Mouse (Mus musculus) ovary, postnatal 10 days (tissue): ENCODE results near the gene Fabp1.

ENCODE experiments used
- DNase-seq: peaks from one replicate; pipeline ENCODE4 v3.0.0; 2022; ENCODE audit warnings: low spot score

Gene Fabp1

DNA sequence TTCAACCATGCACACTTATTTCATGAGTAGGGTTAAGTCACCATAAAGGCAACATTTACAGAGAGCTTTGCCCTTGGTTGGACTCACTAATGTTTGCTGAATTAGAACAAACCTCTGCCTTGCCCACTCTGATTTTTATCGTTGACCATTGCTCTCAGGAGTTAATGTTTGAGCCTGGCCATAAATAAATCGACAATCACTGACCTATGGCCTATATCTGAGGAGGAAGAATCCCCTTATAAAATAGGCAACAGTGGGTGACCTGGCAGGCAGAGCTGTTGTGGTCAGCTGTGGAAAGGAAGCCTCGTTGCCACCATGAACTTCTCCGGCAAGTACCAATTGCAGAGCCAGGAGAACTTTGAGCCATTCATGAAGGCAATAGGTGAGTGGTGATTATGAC, at the start of gene Fabp1:
Fabp1 (plus strand) TSS at position 216 of the 400 bp plus-strand sequence.
- DNase-seq = no peak

DNA sequence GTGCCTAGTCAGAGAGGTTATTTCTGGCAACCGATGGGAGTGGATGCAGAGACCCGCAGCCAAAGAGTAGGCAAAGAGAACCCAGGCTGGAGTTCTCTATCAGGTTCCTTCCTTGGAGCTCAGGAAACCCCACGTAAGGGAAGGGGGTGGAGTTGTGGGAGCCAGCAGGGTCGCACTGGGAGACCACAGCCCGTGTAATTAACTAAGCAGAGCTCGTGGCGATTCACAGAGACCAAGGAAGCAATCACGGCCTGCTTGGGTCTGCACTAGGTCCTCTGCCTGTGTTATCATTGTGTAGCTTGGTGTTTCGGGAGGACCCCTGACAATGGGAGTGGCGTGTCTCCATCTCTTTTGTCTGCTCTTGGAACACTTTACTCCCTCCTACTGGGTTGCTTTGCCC, 48.5 kb upstream of the Fabp1 start:
- no peak for DNase-seq

DNA sequence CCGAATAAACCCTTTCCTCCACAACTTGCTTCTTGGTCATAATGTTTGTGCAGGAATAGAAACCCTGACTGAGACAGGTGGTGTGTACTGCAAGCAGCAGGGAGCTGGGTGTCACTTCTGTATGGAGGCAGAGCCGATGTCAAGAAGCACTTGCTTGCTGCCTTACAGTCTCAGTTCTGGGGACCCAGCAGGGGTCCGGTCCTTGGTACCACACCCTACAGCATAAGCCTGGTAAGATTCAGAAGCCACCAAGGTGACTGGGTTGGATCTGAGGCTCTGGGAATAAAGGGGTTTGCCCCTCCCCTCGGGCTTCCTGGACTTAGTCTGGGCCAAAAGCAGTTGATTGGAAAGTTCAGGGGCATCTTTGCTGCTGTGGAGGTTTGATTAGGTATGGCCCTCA, 46.1 kb upstream of the Fabp1 start:
- no peak for DNase-seq

DNA sequence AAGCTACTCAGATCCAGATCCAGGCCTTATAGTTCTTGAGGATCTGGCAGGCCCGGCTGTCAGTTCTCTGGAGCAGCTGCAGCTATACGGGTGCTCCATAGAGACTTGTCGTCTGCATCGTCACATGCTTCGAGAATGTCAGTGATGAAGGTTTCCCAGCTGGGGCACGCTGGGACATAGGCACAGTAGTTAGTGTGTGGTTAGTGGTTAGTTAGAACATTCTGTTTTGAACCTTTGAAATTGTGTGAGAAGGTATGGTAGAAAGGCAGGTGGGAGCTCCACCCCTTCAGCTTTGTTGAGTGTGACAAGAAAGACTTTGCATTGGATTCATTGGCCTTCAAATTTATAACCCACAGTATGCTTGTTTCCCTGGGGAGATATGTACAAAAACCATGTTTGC, 44.8 kb upstream of the Fabp1 start:
- DNase-seq = no peak

DNA sequence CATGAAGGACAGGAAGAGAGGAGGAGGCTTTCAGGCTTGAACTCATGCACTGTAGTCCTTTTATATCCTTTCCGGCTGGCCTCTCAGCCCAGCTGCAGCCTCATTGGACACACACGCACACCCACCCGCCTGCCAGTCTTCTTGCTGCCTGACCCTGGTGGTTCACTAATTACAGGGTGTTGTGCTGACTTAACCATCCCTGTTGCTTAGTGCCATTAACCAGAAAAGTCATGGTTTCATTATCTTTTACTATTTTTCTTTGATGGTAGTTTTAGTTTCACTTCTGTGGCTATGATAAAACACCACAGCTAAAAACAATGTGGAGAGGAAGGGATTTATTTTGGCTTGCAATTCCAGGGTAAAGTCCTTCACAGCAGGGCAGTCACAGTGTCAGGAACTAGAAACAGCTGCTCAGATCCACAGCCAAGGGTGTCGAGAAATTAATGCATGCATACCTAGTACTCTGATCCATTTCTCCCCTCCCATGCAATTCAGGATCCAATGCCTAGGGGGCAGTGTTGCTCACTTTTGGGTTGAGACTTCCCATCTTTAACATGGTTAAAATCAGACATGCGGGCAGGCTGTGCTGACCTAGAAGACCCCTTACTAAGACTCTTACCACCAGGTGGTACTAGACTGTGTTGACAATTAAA, 42.8 kb upstream of the Fabp1 start:
- DNase-seq = no peak

DNA sequence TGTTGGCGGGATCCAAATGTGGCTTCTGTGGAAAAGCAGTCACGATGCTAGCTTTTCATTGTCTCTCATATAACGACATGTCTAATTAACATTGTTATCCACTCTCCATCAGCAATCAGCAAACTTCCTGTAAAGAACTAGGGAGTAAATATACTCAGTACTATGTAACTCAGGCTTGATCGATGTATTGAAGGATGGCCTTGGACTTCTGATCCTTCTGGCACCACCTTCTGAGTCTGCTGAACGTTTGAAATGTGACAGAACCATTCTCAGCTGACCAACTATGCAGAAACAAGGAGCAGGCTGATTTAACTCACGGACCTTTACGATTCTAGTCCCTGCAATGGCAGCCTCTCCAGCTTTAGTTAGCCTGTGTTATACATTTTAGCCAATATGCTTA, 38.3 kb upstream of the Fabp1 start:
- no peak for DNase-seq

DNA sequence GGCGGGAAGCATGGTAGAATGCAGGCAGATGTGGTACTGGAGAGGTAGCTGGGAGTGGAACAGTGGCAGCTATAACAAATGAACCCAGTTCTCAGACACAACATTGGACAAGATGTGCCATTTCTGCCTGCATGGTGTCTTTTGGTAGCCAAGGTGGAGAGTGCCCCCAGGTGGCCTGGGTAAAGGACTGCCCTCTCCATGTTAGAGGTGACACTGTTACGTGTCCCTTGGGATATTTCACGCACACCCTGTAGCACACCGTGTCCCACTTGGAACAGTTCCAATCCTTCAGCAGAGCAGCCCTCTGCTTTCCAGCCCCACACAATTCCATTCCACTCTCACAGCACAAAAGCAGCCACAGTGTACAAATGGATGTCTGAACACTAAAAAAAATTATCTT, 37.4 kb upstream of the Fabp1 start:
- no peak for DNase-seq

DNA sequence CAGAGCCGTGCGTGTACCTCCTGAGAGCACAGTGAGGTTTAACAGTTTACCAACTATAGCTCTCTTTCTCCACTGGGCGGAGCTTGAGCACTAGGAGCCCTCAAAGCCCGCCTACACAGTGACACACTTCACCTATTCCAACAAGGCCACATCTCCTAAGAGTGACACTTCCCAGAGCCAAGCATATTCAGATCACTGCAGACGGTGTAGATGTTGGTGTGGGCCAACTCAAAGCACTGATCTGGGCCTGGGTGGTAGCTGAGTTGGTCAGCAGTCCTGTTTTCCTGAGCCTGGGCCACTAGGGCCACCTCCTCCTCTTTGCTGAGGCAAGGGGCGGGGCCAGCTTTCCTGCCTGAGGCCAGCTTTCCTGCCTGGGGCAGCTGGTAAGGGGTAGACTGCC, 35.2 kb upstream of the Fabp1 start:
- no peak for DNase-seq

DNA sequence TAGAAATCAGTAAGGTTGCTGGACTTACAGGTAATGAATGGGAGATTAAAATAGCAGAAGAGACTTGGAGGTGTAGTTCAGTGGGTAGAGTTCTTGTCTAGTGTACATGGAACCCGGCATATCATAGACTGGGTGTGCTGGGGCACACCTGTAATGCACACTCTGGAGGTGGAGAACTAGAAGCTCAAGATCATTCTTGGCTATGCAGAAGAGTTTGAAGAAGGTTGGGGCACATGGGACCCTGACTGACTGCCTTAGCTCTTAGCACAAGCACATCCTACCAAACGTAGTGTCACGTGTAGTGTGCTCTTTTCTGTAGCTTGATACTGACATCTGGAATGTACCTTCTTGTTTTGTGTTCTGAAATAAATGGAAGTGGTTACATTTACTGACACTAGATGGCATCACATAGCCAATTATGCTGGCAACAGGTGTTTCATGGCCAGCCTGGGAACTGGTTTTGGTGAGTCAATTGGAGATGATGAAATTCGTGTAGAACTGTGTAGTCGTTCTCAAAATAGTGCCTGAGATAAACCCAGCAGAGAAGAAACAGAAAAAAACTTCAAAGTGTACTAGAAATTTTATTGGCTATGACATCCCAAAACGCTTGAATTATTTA, 33.0 kb upstream of the Fabp1 start:
- no peak for DNase-seq

DNA sequence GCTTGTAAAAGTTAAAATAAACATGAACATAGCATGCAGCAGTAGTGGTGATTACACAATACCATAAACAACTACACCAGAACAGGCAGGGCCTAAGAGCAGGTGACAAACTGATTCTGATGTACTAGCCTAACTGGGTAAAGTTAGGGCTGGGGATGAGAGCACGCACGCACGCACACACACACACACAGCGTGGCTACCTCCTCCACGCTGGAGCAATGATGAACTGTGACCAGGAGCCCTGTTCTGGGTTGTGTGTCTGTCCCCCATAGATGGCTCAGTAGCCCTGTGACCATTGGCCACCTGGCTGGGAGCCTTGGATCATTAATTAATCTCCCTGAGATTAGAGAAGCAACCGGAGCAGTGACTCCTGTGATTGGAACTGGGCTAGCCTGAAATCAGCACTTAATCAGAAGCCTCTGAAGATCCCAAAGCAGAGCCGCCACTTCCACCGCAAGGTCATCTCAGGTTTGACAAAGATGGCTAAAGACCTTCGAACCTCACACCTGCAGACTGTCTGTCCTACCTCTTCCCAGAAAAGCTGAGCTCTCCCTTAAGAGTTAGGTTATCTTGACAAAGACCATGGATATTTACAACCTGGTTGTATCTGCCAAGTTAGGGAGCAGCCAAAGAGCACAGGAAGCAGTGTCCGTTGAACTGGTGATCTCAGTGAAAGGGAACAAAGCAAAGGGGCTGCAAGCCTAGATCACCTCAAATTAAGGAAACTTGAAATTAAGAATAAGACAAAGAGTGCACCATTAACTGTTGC, 26.6 kb upstream of the Fabp1 start:
- no peak for DNase-seq

DNA sequence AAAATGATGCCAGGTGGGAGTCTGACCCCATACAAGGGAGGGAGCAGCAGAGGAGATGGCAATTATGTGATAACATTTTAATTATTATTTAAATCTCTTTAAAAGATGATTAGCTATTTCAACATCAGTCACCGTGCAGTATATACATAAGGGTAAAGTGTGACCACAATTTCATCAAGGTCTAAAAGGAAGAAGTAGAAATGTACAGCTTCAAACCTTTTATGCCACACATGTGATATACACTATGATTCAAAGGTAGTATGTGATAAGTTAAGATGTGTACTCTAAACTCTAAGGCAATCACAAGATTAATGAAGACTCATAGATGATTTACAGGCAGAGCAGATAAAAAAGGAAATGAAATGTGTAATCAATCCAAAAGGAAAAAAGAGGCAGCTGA, 19.0 kb upstream of the Fabp1 start:
- DNase-seq = no peak

DNA sequence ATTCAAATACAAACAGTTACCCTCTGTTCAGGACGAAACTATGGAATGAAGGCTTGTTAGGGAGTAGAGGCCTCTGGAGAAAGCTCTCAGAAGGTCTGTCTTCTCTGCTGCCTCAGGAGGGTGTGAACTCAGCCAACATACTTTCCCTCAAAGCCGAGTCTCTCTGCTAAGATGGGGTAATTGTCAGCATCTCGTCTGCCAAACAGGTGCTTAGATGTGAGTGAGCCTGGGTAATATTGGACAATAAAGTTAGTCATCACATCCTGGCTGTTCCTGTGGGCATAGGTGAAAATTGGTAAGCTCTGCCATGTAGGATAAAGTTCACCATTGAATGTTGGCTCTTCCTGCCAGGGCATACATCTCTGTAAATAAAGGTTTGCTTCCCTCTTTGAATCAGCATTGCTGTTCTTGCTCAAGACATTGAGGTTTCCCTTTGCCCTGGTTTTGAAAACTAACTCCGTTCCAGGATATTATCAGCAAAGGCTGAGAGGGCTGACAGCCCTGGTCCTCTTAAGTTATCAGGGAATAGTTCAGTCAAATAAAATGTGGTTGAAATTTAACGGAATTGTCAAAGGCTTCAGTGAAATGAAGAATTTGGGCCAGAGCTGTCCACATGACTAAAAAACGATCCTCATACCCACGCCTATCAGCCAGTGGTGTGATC, 14.6 kb upstream of the Fabp1 start:
- no peak for DNase-seq

DNA sequence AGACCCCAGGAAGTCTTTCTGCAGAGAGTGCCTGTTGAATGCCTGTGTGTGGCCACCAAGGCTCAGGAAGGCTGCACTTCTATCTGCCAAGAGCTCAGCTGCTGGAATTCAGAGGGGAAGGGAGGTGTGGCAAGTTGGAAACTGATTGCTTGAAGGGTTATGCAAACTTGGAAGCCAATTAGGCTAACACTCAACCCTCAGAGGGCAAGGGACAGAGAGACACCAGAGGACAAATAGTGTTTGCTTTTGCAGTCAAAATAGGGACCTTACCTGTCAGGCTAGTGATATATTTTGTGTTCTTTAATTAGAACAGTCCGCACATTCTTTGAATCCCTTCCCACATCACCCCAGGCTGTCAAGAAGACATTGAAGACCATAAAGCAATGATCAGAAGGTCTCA, 10.0 kb upstream of the Fabp1 start:
- no peak for DNase-seq

DNA sequence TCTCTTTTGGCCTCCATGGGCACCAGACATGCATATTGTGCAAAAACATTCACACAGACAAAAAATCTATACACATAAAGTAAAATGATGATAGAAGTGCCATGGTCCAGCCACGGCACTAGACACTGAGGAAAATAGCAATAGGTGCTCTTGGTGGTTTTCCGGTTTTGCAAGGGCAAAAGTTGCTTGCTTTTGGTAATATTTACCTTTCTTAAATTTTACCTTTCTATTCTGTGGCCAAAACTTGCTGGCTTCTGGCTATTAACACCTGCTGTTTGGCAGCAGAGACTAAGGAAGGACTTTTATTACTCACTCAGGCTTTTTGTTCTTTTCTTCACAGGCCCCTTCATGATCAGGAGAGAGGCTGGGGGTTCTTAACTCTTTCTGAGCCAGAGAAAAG, 9.1 kb upstream of the Fabp1 start:
- DNase-seq = no peak

DNA sequence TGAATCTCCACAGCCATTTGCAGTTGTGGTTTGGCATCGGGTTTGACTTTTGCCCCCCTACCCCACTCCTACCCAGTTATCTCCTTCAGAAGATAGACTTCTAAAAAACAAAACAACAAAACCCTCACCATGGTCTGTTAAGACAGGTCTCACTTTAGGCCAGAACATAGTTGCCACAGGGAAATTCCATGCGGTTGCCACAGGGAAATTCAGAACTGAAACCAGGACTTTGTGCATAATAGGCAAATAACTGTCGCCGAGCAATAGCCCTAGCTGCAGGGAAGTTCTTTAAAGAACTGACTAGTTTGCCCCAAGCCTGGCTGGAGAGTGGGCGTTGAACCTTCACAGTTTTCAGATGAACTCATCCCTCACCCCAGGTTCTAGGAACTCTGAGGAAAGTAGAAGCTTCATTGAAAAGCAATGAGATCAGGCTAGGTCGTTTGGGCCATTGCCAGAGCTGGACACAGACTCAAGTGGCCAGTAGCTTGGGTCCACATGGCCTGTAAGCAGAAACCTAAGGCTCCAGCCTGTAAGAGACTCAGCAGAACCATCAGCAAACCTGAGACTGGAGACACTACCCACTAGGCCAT, 6.4 kb upstream of the Fabp1 start:
- no peak for DNase-seq

DNA sequence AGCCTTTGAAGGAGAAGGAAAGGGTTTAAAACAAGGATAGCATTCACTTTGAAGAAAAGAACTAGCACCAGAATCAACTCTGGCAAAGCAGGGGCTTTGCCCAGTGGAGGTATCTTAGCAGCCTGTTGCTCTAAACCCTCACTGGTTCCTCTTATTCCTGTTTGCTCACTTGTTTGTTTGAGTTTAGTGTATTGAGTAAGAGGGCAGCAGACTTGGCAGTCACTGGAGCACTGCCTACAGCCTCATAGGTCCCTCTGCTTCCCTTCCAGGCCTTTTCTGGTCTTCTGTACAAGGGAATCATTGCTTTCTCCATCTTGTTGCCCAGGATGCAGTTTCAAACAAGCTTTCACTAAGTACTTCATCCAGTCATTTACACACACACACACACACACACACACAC, 3.5 kb upstream of the Fabp1 start:
- DNase-seq = no peak

DNA sequence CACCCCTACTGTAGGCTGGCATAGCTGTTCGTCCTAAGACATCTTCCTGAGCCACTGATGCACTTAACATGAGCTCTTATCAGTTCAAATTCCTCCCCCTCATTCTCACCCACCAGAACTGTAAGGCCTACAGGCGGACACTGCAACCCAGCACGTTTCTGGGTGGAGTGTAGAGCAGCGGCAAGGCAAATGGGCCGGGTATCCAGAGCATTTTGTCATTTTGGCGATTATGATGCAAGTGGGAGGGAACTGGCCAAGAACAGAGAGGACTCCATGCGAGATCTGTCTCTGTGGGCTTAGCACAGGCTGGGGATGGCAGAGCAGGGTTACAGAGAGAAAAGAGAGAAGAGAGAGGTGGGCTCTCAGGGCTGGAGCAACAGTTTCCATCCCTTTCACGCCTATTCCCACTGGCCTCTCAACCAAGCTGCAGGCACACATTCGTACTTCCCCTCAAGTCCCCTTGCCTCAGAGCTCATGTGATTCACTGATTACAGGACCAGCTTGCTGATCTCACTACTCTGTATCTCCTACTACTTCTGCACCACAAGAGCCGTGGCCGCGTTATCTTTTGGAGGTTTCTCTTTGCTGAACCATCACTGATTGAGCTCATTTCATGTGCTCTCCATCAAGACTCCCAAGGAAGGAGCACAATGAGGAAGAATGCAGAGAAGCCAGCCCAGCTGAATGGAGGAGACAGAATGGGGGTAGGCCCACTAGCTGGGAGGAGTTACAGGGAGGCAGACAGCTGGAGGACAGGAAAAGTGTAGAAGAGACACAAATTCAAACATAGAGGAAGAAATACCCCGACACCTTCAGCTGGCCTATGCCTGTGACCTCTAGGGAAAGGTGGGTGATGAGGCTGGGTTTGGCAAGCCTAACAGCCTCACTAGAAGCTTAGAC, 1.7 kb upstream of the Fabp1 start:
- DNase-seq = no peak

DNA sequence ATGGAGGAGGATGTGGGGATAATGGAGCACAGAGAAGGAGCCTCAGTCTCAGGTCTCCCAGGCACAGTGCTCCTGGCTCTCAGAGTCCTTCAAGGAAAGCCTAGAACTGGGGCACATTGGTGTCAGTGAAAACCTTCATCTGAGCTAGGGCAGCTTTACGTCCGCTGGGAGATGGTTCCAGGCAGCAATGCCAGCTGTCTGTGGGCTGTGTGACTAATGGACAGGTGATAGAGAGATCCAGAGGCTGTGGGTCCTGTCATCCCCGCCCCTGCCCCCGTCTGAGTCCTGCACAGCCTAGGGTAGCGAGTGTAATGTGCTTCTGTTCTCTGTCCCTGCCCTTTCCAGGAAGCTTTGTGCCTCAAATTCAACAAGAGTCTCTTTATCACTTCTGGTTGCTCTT, 2.3 kb downstream of the Fabp1 start:
- no peak for DNase-seq

DNA sequence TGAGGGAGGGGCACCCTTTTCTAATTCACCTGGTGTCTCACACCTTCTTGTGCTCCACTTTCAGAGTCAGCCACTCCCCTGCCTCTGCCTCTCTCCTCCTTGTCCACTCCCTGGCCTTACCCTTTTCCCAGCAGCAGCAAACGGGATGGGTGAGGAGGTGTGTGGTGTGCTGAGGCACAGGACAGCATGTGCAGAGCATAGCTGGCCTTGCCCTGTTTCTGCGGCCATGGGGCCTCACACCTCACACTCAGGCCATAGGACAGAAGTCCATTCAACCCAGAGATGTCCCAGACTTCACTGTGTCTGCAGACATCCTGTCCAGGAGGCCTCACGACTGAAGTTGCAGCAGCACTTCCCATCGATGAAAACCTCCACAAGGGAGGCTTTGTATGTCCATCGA, 4.0 kb downstream of the Fabp1 start:
- no peak for DNase-seq

DNA sequence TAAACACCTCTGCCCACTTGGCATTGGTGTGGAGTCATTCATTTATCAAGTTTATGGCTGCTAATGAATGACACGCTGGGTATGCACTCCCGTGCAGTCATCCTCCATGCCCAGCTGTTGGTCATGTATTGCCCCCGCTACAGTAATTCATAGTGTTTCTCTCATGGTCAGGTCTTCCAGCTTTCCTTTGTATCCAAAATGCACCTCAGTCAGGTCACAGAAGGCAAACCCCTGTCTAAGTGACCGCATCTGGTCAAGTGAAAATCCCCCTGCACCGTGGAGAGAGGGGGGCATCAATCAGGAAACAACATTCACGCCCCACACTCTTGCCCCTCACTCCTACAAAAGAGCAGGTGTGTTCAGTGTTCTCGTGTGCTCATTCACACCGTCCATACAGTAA, 4.5 kb downstream of the Fabp1 start:
- no peak for DNase-seq

DNA sequence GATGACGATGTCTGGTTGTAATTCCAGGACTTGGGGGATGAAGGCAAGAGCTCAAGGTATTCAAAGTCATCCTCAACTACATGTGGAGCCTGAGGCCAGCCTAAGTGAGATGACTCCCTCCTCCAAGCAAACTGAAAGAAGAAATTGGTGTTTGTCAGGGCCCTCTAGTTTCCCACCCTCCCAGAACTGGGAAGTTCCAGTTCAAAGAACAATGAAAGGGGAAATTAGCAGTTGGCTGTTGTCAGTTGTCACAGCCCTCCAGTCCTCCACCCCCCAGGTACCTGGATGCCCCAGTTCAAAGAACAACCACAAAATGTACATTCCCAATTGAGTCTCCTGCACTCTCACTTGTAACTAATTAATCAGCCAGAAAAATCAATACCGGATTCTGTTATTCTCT, 9.1 kb downstream of the Fabp1 start:
- DNase-seq = no peak

DNA sequence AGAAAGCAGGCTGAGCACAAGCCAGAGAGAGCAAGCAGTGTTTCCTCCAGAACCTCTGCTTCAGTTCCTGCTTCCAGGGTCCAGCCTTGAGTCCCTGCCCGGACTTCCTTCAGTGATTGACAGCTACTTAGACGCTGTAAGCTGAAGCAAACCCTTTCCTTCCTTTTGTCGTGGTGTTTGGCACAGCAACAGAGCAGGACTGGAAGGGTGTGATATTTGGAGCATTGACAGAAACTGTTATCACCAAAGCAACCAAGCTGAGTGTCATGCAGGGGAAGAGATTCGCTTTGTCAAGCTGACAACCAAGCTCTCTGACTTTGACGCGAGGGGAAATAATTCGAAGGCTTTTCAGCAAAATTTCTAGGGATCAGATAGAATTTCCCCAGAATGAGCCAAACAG, 12.3 kb downstream of the Fabp1 start:
- no peak for DNase-seq
